Mouse (Mus musculus): ENCODE measurements at regions not wholly inside any gene's neighbourhood (a gene's known extent, or its start where the extent isn't known, plus 50 kb on each side); places are given as distances from the start of the nearest gene placed in this dataset.

- no peak for DNase-seq (ENCODE audit: low spot score)
These were observed 58.2 kb upstream of the Lhx8 start for GRCm38 (mm10) chr3:154388656-154389055.

DNA sequence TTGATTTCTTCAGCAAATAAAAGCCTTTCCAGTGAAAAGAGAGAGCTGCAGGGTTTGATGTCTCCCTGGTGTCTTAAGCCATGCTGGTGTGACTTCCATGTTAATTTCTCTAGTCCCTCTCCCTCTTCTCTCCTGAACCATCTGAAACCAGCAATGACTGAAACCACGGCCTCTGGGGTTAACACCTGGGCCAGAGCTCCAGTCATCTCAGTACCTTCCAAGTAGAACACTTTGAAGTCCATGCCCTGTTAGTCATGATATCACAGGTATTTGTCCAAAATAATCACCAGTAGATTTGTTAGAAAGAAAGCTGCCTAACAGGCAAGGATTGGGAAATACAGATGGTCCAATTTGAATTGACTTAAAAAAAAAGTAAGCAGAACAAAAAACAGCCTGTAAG lies 56.8 kb upstream of the Lhx8 start:
- DNase-seq (ENCODE audit: low spot score) = no peak

GRCm38 (mm10) chr3:154385831-154386312 lies 55.4 kb upstream of the Lhx8 start:
- DNase-seq (ENCODE audit: low spot score) = no peak

DNA sequence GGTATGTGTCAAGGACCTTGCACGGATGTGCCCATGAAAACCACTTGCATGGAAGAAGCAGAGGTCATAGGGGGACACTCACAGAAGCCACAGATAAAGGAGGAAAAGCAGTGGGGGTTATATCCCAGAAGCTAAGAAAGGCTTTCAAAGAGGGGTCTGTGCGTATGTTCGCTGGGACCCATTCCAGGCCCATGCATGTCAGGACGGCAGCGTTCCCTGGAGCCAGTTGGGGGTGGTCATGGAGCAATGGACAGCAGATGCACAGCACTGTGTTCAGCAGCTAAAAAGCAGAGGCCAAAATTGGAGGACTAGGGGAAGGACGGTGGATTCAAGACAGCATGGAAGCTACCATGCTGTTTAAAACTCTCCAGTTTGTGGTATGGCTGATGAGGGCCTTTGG lies 52.4 kb upstream of the Lhx8 start:
- no peak for DNase-seq (ENCODE audit: low spot score)

DNA sequence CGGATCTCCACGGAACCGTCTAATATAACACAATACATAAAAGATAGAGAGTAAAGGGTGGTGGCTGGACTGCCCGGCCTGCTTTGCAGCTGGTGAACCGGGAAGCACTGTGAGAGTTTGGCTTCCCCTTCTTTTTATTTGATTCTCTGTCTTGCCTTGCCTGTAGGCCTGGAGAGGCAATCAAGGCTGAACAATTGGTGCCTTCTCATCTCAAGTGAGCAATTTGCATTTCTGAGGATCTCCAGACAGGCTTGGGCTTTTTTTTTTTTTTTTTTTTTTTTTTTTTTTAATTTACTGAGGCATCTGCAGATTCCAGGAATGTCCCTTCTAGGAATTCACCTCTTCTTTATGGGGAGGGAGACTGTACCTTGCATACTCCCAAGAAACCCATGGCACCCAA lies 51.1 kb upstream of the Lhx8 start:
- DNase-seq (ENCODE audit: low spot score) = no peak

Measured in adipocyte (in vitro differentiated cells).